Mouse (Mus musculus) heart, adult 2 months (tissue): ENCODE measurements around the gene Serpinb13.

ENCODE experiments used
- CTCF ChIP-seq: fragments of 200-600 bp; IDR thresholded peaks from 2 replicates; pipeline ENCODE4 v1.8.1; 2022; ENCODE audit warnings: antibody characterized with exemption, mild to moderate bottlenecking, moderate library complexity
- POLR2A ChIP-seq: fragments of 200-500 bp; IDR thresholded peaks from 2 replicates; pipeline ENCODE4 v1.6.1; 2011; ENCODE audit warnings: mild to moderate bottlenecking, low read depth, low read length, control low read depth; ENCODE audit not compliant: insufficient read depth

DNA sequence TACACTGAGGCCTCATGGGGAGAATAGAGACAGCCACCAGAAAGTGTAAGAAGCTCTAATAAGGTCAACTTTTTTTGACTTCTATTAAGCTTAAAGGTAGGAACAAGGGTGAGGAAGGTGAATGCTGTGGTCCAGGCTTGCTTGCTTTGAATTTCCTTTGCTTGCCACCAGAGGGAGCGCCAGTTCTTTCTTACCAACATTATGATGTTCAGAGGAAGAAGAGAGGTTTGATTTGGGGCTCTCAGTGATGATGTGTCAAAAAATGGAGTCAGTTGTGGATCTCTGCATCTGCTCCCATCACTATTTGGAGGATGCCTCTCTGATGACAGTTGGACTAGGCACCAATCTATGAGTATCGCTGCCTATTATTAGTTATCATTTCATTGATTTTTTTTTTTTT is 33.7 kb downstream of the Serpinb13 start:
- TF ChIP-seq CTCF = peak; percentile 59
- TF ChIP-seq POLR2A = no peak
